Mouse (Mus musculus) thymus, adult 2 months (tissue): Measurements from ENCODE around the gene Fam174b.

Experiments used
- CTCF ChIP-seq: fragments of 200-500 bp; IDR thresholded peaks from 2 replicates; pipeline ENCODE4 v1.5.1; 2012; ENCODE audit warnings: mild to moderate bottlenecking, control low read depth, low read length, moderate library complexity, borderline replicate concordance; ENCODE audit not compliant: control insufficient read depth, poor library complexity, insufficient read depth; ENCODE audit errors: extremely low read depth
- POLR2A ChIP-seq: fragments of 200-500 bp; IDR thresholded peaks from 2 replicates; pipeline ENCODE4 v1.6.1; 2012; ENCODE audit warnings: mild to moderate bottlenecking, low read length, control low read depth, moderate library complexity; ENCODE audit not compliant: control insufficient read depth, poor library complexity, insufficient read depth; ENCODE audit errors: extremely low read depth

- TF ChIP-seq CTCF (no peak), POLR2A (no peak)
Measured at GRCm38 (mm10) chr7:73740111-73741035, at the start of gene Fam174b.
